Mouse (Mus musculus) spleen, adult 2 months (tissue): ENCODE data around the gene Arfrp1. TPM values are rescaled to one million over a fixed set of nuclear protein-coding genes. Genes with fewer than 3 reads are reported as not detected.

Experiments
- DNase-seq, 2 experiments: peaks; one replicate each; pipeline versions ENCODE4 v3.0.0 to v3.0.0-alpha.2; 2012 to 2021; ENCODE audit warnings: low spot score in 2 of 2, low read depth in 1 of 2
- H3K27ac ChIP-seq: fragments of 200-500 bp; 2 replicates; pipeline ENCODE4 v1.5.1; 2012; ENCODE audit warnings: low read length, inconsistent platforms; ENCODE audit not compliant: insufficient read depth
- H3K27me3 ChIP-seq: fragments of 200-500 bp; 2 replicates; pipeline ENCODE4 v1.6.1; 2012; ENCODE audit warnings: mild to moderate bottlenecking, moderate library complexity, low read length, inconsistent platforms; ENCODE audit not compliant: control insufficient read depth, insufficient read depth
- H3K36me3 ChIP-seq: fragments of 200-500 bp; 2 replicates; pipeline ENCODE4 v1.6.1; 2012; ENCODE audit warnings: mild to moderate bottlenecking, low read length, inconsistent platforms; ENCODE audit not compliant: control insufficient read depth, insufficient read depth
- H3K4me1 ChIP-seq: fragments of 200-500 bp; 2 replicates; pipeline ENCODE4 v1.6.1; 2011; ENCODE audit warnings: inconsistent platforms; ENCODE audit not compliant: control insufficient read depth, insufficient read depth, insufficient read length
- H3K4me3 ChIP-seq: fragments of 200-500 bp; 2 replicates; pipeline ENCODE4 v1.5.1; 2011; ENCODE audit warnings: mild to moderate bottlenecking, inconsistent platforms; ENCODE audit not compliant: insufficient read depth, insufficient read length; ENCODE audit errors: extremely low read depth
- CTCF ChIP-seq: fragments of 200-500 bp; IDR thresholded peaks from 2 replicates; pipeline ENCODE4 v1.5.1; 2011; ENCODE audit warnings: mild to moderate bottlenecking, inconsistent platforms; ENCODE audit not compliant: insufficient read depth, insufficient read length, insufficient replicate concordance; ENCODE audit errors: extremely low read depth
- POLR2A ChIP-seq: fragments of 200-500 bp; IDR thresholded peaks from 2 replicates; pipeline ENCODE4 v1.6.1; 2011; ENCODE audit warnings: low read depth, low read length, inconsistent platforms
- WGBS: fragments of 180-500 bp; shearing (Covaris S2); methylation state at CpG from one replicate; pipeline ENCODE4 v1.1.7; 2018; 5-methylcytosine and 5-hydroxymethylcytosine counted together
- polyA plus RNA-seq: library from polyadenylated mRNA; depleted of rRNA; stranded (reverse); fragments of >200 nt; gene quantifications from 2 replicates; pipeline ENCODE4 v1.2.3, GENCODE M21; 2012

The Arfrp1 gene
- polyA plus RNA-seq, 1 experiment: 35.4 TPM

DNA sequence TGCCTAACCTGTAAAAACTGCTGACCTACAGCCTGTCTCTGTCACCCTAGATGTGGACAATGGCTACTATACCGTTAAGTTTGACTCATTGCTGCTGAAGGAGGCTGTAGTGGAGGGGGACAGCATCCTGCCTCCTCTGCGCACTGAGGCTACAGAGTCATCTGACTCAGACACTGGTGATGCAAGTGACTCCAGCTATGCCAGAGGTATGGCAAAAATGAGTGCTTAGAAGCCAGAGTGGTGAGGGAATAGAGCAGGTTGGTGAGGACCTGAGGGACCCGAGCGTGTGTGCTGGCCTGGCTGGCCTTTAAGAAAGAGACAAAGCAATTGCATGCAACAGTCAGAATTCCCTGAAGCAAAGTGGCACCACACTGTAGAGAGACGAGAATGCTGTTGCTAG lies 13.5 kb upstream of the Arfrp1 start:
- Histone ChIP-seq H3K4me1 (peaks cover 19% of the 10 kb centered on the region; the same call in 1 of the 2 replicates), H3K27me3 (no peaks in the 10 kb centered on the region), H3K27ac (peak overlapping the region; percentile 36), H3K4me3 (no peak overlapping the region), H3K36me3 (peaks cover 27% of the 10 kb centered on the region)
- no peak for DNase-seq
- TF ChIP-seq CTCF: no peak
- no peak for TF ChIP-seq POLR2A
- 85% methylated on average over 5 of the region's 5 CpGs for WGBS

DNA sequence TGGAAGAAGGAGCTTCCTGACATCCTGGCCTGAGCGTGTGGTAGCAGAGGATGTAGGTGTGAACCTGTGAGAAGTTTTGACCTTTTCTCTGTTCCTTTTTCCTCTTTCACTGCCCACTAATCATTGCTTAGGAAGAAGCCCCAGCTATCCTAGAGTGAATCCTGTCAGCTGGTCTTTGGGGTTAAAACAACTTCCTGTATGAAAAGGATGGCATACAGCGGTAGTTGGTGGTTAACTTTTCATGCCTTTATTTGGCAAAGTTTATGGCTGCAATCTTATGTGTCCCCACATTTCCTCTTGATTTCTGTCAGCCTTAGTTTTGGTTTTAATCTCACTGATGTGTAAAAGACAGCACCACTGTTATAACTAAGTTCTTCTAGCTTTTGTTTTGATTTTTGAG lies 12.0 kb upstream of the Arfrp1 start:
- H3K27me3 ChIP-seq: no peaks in the 10 kb centered on the region
- 15% methylated on average over 2 of the region's 2 CpGs for WGBS
- H3K36me3 ChIP-seq: peaks cover 17% of the 10 kb centered on the region
- DNase-seq: no peak
- H3K27ac ChIP-seq: peak overlapping the region; percentile 81
- TF ChIP-seq POLR2A: no peak
- TF ChIP-seq CTCF: no peak
- peaks cover 19% of the 10 kb centered on the region; the same call in 1 of the 2 replicates for H3K4me1 ChIP-seq
- H3K4me3 ChIP-seq: no peak overlapping the region

DNA sequence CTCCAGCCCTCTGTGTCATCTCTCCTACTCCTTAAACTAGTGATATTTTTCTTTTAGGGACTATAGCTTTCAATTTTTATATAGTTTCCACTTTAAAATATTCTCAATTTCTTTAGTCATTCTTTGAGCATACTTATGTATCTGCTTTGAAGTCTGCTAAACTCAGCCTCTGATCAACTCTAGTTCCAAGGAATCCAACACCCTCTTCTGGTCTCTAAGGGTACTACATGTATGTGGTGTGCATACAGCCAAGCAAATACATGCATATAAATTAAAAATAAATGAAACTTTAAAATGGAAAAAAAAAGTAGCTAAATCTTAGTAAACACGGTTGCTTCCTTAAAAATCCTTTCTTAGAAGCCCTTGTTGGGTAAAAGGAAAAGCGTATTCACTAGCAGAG lies 10.6 kb upstream of the Arfrp1 start:
- peaks cover 17% of the 10 kb centered on the region for H3K36me3 ChIP-seq
- 88% methylated on average over 2 of the region's 2 CpGs for WGBS
- peak in 1 of 2 experiments; percentile 40 for DNase-seq
- TF ChIP-seq CTCF (no peak), POLR2A (no peak)
- no peaks in the 10 kb centered on the region for H3K27me3 ChIP-seq
- peaks cover 17% of the 10 kb centered on the region; the same call in 1 of the 2 replicates for H3K4me1 ChIP-seq
- H3K4me3 ChIP-seq: no peak overlapping the region
- H3K27ac ChIP-seq: no peak overlapping the region

DNA sequence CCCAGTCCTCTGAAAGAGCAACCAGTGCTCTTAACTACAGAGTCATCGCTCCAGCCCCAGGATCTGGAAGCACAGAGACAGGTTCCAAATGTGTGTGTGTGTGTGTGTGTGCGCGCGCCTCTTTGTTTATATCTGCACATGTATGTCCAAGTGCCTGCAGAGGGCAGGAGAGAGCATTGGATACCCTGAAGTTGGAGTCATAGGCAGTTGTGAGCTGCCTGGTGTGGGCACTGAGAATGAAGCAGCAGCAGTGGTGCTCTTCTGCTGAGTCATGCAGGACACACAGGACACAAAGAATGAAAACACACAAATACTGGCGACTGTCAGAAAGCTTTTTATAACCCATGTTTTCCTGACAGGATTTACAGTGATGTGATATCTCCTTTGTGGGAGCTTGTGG lies 4.8 kb upstream of the Arfrp1 start:
- Histone ChIP-seq H3K4me1 (peaks cover 9% of the 10 kb centered on the region), H3K4me3 (no peak overlapping the region), H3K27ac (no peak overlapping the region), H3K27me3 (no peaks in the 10 kb centered on the region), H3K36me3 (peaks cover 6% of the 10 kb centered on the region)
- no peak for TF ChIP-seq CTCF
- TF ChIP-seq POLR2A: no peak
- 93% methylated on average over 5 of the region's 5 CpGs for WGBS
- DNase-seq: no peak

DNA sequence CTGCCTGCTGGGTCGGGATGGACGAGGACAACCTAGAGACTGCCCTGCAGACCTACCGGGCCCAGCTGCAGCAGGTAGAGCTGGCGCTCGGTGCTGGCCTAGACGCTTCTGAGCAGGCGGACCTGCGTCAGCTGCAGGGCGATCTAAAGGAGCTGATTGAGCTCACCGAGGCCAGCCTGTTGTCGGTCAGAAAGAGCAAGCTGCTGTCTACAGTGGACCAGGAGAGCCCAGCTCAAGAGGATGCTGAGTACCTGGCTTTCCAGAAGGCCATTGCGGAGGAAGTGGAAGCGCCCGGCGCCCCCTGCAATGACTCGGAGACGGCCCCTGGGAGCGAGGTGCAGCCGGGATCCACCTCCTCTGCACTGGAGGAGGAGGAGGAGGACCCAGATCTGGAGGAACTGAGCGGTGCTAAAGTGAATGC lies 461 bp upstream of the Arfrp1 start:
- TF ChIP-seq POLR2A (no peak), CTCF (no peak)
- under 1% methylated on average over 20 of the region's 20 CpGs for WGBS
- Histone ChIP-seq H3K36me3 (peaks cover 23% of the 10 kb centered on the region), H3K4me3 (peak overlapping the region; percentile 73), H3K4me1 (peaks cover 12% of the 10 kb centered on the region), H3K27me3 (no peaks in the 10 kb centered on the region), H3K27ac (peak overlapping the region; percentile 89)
- peak in 1 of 2 experiments; percentile 7 for DNase-seq

DNA sequence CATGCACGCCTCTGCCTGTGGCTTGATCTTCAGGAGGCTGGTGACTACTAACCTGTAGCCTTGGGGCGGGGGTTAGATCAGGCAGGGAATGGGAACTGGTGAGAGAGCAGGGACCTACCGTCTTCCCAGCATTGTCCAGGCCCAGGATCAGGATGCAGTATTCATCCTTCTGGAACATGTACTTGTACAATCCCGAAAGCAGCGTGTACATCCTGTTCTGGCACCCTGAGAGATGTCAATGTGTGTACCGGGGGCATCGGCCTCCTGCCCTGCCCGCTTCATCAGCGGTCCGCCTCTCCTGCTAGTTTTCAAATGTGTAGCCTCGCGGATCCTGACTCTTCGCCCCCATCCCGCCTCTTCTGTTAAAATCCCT lies 731 bp downstream of the Arfrp1 start:
- Histone ChIP-seq H3K4me3 (peak overlapping the region; percentile 73), H3K27me3 (no peaks in the 10 kb centered on the region), H3K36me3 (peaks cover 29% of the 10 kb centered on the region), H3K27ac (peak overlapping the region; percentile 89), H3K4me1 (peaks cover 12% of the 10 kb centered on the region)
- no peak for DNase-seq
- no peak for TF ChIP-seq POLR2A
- TF ChIP-seq CTCF: no peak
- WGBS: 9% methylated on average over 14 of the region's 14 CpGs

DNA sequence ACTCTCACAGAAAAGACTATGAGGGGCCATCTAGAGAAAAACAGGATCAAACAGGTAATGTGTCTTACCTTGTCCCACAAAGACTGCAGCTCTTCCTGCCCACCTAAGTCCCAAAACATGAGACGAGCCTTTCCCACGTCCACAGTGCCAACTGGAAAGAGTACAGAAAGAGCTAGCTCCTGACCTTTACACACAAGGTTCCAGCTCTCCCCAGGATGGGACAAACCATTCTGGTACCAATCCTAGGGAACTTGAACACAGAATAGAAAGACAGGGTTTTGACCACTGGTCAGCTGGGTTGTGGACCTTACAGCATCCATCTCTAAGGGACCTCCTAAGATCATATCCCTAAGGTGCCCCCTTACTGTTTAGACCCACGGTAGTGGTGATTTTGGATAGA lies 1.3 kb downstream of the Arfrp1 start:
- peaks cover 28% of the 10 kb centered on the region for H3K36me3 ChIP-seq
- no peak overlapping the region for H3K4me3 ChIP-seq
- TF ChIP-seq CTCF (no peak), POLR2A (no peak)
- H3K27ac ChIP-seq: no peak overlapping the region
- no peaks in the 10 kb centered on the region for H3K27me3 ChIP-seq
- no peak for DNase-seq
- peaks cover 11% of the 10 kb centered on the region for H3K4me1 ChIP-seq
- WGBS: 82% methylated on average over 3 of the region's 3 CpGs
